ENCODE assay signal across 24 mouse cellular contexts in the genomic region with DNA sequence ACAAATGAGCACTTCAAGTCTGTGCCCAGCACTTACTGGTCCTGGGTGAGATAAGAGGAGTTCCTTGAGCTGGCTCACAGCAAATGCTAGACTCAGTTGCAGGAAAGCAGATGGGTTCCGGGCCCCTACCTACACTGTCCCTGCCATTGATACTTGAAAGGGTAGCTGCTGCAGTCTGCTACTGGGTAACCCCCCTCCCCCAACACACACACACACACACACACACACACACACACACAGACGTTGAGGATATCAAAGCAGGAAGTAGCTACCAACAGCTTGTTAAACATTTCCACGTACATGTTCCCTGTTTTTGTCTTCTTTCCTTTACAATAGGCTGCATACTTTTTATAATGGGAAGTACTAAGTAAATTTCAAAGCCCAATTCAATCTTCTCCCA.
DNase-seq lines count a peak whose midpoint lies in the region; ATAC-seq and TF ChIP-seq lines count a peak whose summit lies in the region.
"Had no signal": no experiment of that assay in that cellular context is flagged by ENCODE, and none has a peak within 500 bp of the region (broad histone marks: within the 10 kb centered on the region; RNA-seq: fewer than 3 reads in every experiment).

No protein-coding gene starts in this region.

- no peak overlapping the region for H3K4me2 ChIP-seq in forebrain, embryonic 15.5 days (replicated peaks)
- no peak overlapping the region for H3K4me2 ChIP-seq in forebrain, postnatal 0 days (ENCODE audit: low read depth)
- H3K4me2 ChIP-seq: embryonic facial prominence, embryonic 15.5 days; heart, embryonic 15.5 days; hindbrain, embryonic 13.5 days; limb, embryonic 13.5 days; lung, embryonic 15.5 days; midbrain, embryonic 15.5 days; neural tube, embryonic 13.5 days had no signal

- H3K9ac ChIP-seq in forebrain, embryonic 15.5 days (replicated peaks) = no peak overlapping the region
- no peak overlapping the region for H3K9ac ChIP-seq in forebrain, postnatal 0 days
- H3K9ac ChIP-seq: embryonic facial prominence, embryonic 15.5 days; heart, embryonic 15.5 days; hindbrain, embryonic 13.5 days; limb, embryonic 13.5 days; liver, embryonic 14.5 days; lung, embryonic 15.5 days; midbrain, embryonic 15.5 days; neural tube, embryonic 13.5 days had no signal

- H3K27me3 ChIP-seq in forebrain, embryonic 15.5 days = no peaks in the 10 kb centered on the region
- H3K27me3 ChIP-seq in forebrain, postnatal 0 days (ENCODE audit: insufficient read depth, low read length) = no peaks in the 10 kb centered on the region
- no peaks in the 10 kb centered on the region for H3K27me3 ChIP-seq in splenic B cell, adult 2 months (ENCODE audit: control insufficient read depth, insufficient read depth, low read length, poor library complexity, severe bottlenecking)
- H3K27me3 ChIP-seq: embryonic facial prominence, embryonic 15.5 days; heart, embryonic 15.5 days; hindbrain, embryonic 13.5 days; limb, embryonic 13.5 days; lung, embryonic 15.5 days; midbrain, embryonic 15.5 days; neural tube, embryonic 13.5 days had no signal

- TF ChIP-seq CTCF in forebrain, postnatal 0 days (IDR thresholded peaks at IDR 0.05; ENCODE audit: low read depth) = no peak
- no peak for TF ChIP-seq CTCF in left cerebral cortex, adult 2 months (IDR thresholded peaks at IDR 0.05)

- intact Hi-C loops in left cerebral cortex, adult 2 months (cut with DNase I) = loop anchor here (5.0 kb wide), 1 partner anchor 456 kb away; no protein-coding TSS in a partner anchor
- intact Hi-C loops in left cerebral cortex, postnatal 4 days (cut with DNase I) = loop anchor here (10.0 kb wide), 1 partner anchor 453 kb away; no protein-coding TSS in a partner anchor

- 0 out of 2 replicates have a peak, but pooled peaks have one; percentile 32 for ATAC-seq in forebrain, embryonic 15.5 days (replicated peaks)
- ATAC-seq in forebrain, postnatal 0 days = no peak
- peak; percentile 63 for ATAC-seq in granulocyte monocyte progenitor cell, adult 5-6 weeks (replicated peaks; ENCODE audit: poor library complexity, severe bottlenecking)
- ATAC-seq: forebrain, embryonic 14.5 days; midbrain, embryonic 15.5 days had no signal

- H3K4me1 ChIP-seq in forebrain, embryonic 15.5 days = no peaks in the 10 kb centered on the region
- H3K4me1 ChIP-seq in forebrain, postnatal 0 days (ENCODE audit: insufficient read depth) = no peaks in the 10 kb centered on the region
- H3K4me1 ChIP-seq: embryonic facial prominence, embryonic 15.5 days; hindbrain, embryonic 13.5 days; limb, embryonic 13.5 days; lung, embryonic 15.5 days; midbrain, embryonic 15.5 days; neural tube, embryonic 13.5 days had no signal

- 62% methylated on average over 3 of the region's 3 CpGs for whole genome bisulfite sequencing in forebrain, embryonic 15.5 days
- WGBS in forebrain, postnatal 0 days = 67% methylated on average over 3 of the region's 3 CpGs

- DNase-seq in forebrain, postnatal 0 days = no peak
- peak; percentile 49 for DNase-seq in CD4-positive, CD25-positive, alpha-beta regulatory T cell, adult 2 months (ENCODE audit: low read depth, low spot score)
- peak; percentile 3 for DNase-seq in splenic B cell, adult 2 months (ENCODE audit: low read depth, low spot score)
- DNase-seq in ovary, adult 18-20 months (ENCODE audit: low spot score) = no peak
- no peak for DNase-seq in left cerebral cortex, adult 2 months (ENCODE audit: extremely low spot score in 1 of 2, low spot score in 2 of 2)
- DNase-seq in left cerebral cortex, postnatal 4 days = no peak
- DNase-seq: adrenal gland, postnatal 25 days; cerebellum, adult 8-10 months; heart, postnatal 36 days; kidney, adult 8-10 months; kidney, postnatal 36 days; layer of hippocampus, postnatal 36 days; lung, postnatal 36 days had no signal

- peaks cover 4% of the 10 kb centered on the region for H3K36me3 ChIP-seq in forebrain, embryonic 15.5 days
- peaks cover 15% of the 10 kb centered on the region for H3K36me3 ChIP-seq in forebrain, postnatal 0 days (ENCODE audit: insufficient read depth)
- H3K36me3 ChIP-seq in splenic B cell, adult 2 months (ENCODE audit: control insufficient read depth, insufficient read depth, low read length, poor library complexity, severe bottlenecking) = no peaks in the 10 kb centered on the region; the same call in 1 of the 2 replicates
- H3K36me3 ChIP-seq: heart, embryonic 15.5 days; lung, embryonic 15.5 days; midbrain, embryonic 15.5 days had no signal

- no peak overlapping the region for H3K4me3 ChIP-seq in forebrain, embryonic 15.5 days
- no peak overlapping the region for H3K4me3 ChIP-seq in forebrain, postnatal 0 days (ENCODE audit: low read depth, low read length)
- H3K4me3 ChIP-seq in left cerebral cortex, adult 2 months = no peak overlapping the region
- H3K4me3 ChIP-seq: embryonic facial prominence, embryonic 15.5 days; heart, embryonic 15.5 days; hindbrain, embryonic 13.5 days; limb, embryonic 13.5 days; lung, embryonic 15.5 days; midbrain, embryonic 15.5 days; neural tube, embryonic 13.5 days had no signal

- H3K9me3 ChIP-seq in forebrain, embryonic 15.5 days = no peaks in the 10 kb centered on the region
- no peaks in the 10 kb centered on the region for H3K9me3 ChIP-seq in forebrain, postnatal 0 days (ENCODE audit: low read length)
- H3K9me3 ChIP-seq: embryonic facial prominence, embryonic 15.5 days; heart, embryonic 15.5 days; hindbrain, embryonic 13.5 days; limb, embryonic 13.5 days; lung, embryonic 15.5 days; midbrain, embryonic 15.5 days; neural tube, embryonic 13.5 days had no signal

- no peak overlapping the region for H3K27ac ChIP-seq in forebrain, embryonic 15.5 days (replicated peaks)
- H3K27ac ChIP-seq in forebrain, postnatal 0 days (ENCODE audit: low read depth, low read length) = no peak overlapping the region
- H3K27ac ChIP-seq in left cerebral cortex, adult 2 months = no peak overlapping the region
- H3K27ac ChIP-seq: embryonic facial prominence, embryonic 15.5 days; heart, embryonic 15.5 days; hindbrain, embryonic 13.5 days; limb, embryonic 13.5 days; liver, embryonic 14.5 days; lung, embryonic 15.5 days; midbrain, embryonic 15.5 days; neural tube, embryonic 13.5 days had no signal

Comparison
In these comparisons a context has a peak if more than half of its experiments do, and no peak if none do; other contexts are left out.
1. DNase-seq: peak in CD4-positive, CD25-positive, alpha-beta regulatory T cell, adult 2 months (single experiment) and splenic B cell, adult 2 months (single experiment); none in forebrain, postnatal 0 days (single experiment), ovary, adult 18-20 months (single experiment), left cerebral cortex, adult 2 months (0 of 2) and left cerebral cortex, postnatal 4 days (single experiment).